Mouse (Mus musculus) kidney, adult 2 months (tissue): ENCODE data around the gene Trpc4.

Experiments used
- CTCF ChIP-seq: fragments of 200-500 bp; conservative IDR thresholded peaks from 2 replicates; pipeline ENCODE4 v1.5.1; 2011; ENCODE audit warnings: low read depth, mild to moderate bottlenecking, control low read depth, low read length, moderate library complexity, mixed read lengths; ENCODE audit not compliant: insufficient read depth, insufficient read length
- POLR2A ChIP-seq: fragments of 200-500 bp; IDR thresholded peaks from one replicate; pipeline ENCODE4 v1.6.1; 2011; ENCODE audit warnings: low read depth, low read length, control low read depth

DNA sequence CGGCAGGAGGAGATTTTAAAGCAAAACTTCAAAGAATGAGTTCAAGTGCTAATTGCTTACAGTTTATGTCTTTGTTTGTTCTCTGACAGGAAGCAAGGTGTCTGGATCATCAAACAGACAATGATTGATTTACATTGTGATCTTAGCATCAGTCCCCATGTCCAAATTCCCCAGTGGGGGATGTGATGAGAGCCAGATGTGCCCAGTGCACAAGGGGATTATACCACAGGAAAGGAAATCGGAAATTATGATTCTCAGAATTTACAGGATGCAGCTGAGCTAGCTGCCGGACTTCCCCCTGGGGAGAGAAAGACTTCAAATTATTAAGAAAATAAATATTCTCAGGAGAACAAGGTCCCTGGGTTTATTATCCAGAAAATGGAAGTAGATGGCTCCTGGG lies 133.9 kb downstream of the Trpc4 start:
- TF ChIP-seq CTCF (no peak), POLR2A (no peak)
